Mouse (Mus musculus): ENCODE data around the gene Prpf3.
"Not testable (repeated sequence)": the region's sequence is repeated elsewhere in the genome, so short reads cannot be mapped to it uniquely, and the experiment has no call there.

DNA sequence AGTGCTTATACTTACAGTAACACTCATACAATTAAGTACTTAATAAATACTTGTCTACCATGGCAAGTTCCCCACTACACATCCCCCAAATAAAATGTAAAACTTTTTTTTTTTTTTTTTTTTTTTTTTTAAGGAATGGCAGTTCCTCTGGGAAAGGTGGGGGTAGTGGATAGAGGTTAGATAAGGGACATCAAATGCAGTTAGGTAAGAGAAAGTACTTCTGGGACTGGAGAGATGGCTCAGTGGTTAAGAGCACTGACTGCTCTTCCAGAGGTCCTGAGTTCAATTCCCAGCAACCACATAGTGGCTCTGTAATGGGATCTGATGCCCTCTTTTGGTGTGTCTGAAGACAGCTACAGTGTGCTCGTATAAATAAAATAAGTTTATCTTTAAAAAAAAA lies 1.4 kb upstream of the Prpf3 start:
- not testable (repeated sequence) for TF ChIP-seq POLR2A, CTCF (IDR thresholded peaks at IDR 0.05; ENCODE audit: insufficient read depth, low read depth, low read length)
